Mouse (Mus musculus): Measurements from ENCODE around the gene Nr4a1. TPM values are rescaled to one million over a fixed set of nuclear protein-coding genes. Genes with fewer than 3 reads are reported as not detected.

Nr4a1 gene
- polyA plus RNA-seq, 1 experiment = 0.16 TPM

DNA sequence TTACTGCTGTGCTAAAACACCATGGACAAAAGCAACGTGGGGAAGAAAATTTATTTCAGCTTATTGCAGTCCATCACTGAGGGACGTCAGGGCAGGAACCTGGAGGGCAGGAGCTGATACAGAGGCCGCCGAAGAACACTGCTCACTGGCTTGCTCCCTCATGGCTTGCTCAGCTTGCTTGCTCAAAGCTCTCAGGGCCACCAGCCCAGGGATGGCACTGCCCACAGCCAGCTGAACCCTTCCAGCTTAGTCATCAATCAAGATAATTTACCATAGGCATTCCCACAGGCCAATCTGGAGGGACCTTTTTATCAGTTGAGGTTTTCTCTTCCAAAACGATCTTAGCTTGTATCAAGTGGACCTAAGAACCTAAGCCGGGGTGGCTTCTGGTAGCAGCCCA is 57.9 kb downstream of the Nr4a1 start:
- no peak for TF ChIP-seq TAL1 (IDR thresholded peaks at IDR 0.05; ENCODE audit: low read length)
- TF ChIP-seq GATA1 (IDR thresholded peaks at IDR 0.05; ENCODE audit: low read length) = no peak
- Histone ChIP-seq H3K9me3 (ENCODE audit: control insufficient read depth, low read length) (peaks cover 2% of the 10 kb centered on the region; the same call in 1 of the 2 replicates), H3K27me3 (ENCODE audit: control insufficient read depth) (peaks cover 5% of the 10 kb centered on the region)

DNA sequence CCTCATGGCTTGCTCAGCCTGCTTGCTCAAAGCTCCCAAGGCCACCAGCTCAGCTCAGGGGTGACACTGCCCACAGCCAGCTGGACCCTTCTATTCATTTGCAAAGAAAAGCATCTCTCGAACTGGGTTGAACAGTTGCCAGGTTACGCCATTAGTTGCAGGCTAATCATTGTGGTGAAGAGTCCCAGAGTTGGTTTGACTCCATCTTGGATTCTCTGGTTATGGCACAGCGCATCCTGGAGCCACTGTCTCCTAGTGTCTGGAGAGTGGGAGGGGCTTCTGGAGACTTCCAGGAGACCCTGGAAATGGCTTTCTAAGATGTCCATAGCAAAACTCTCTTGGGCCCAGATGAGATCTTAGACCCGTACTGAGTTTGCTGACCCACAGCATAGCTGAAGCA is 61.3 kb downstream of the Nr4a1 start:
- Histone ChIP-seq H3K27me3 (ENCODE audit: control insufficient read depth) (peaks cover 12% of the 10 kb centered on the region), H3K4me1 (ENCODE audit: control insufficient read depth) (peaks cover 5% of the 10 kb centered on the region; the same call in 1 of the 2 replicates), H3K36me3 (ENCODE audit: control insufficient read depth) (no peaks in the 10 kb centered on the region), H3K9me3 (ENCODE audit: control insufficient read depth, low read length) (peaks cover 2% of the 10 kb centered on the region; the same call in 1 of the 2 replicates), H3K4me3 (replicated peaks) (no peak overlapping the region)
- TF ChIP-seq GATA1 (IDR thresholded peaks at IDR 0.05; ENCODE audit: low read length) (no peak), TAL1 (IDR thresholded peaks at IDR 0.05; ENCODE audit: low read length) (no peak)

More for the DNA sequence above, 57.9 kb downstream of the Nr4a1 start:
- H3K36me3 ChIP-seq (ENCODE audit: control insufficient read depth) = no peaks in the 10 kb centered on the region
- peaks cover 5% of the 10 kb centered on the region; the same call in 1 of the 2 replicates for H3K4me1 ChIP-seq (ENCODE audit: control insufficient read depth)
- no peak overlapping the region for H3K4me3 ChIP-seq (replicated peaks)

DNA sequence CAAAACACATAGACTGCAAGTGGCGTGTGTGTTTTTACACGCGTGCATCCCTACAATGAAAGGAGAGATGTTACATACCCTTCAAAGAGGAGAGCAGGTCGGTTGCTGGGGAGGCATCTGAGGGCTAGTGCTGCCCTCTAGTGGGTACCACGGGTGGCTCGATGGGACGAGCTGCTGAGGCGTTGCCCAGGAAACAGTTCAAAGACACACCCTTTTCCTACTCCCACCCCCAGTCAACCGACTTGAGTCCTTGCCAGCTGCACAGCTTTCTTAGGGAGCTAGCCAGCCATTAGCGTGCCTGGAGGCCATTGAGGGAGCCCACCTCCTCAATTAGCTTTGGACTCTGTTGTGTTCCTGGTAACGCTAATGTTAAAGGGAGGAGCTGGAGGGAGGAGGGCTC is 61.8 kb downstream of the Nr4a1 start:
- TF ChIP-seq TAL1 (IDR thresholded peaks at IDR 0.05; ENCODE audit: low read length) = no peak
- TF ChIP-seq GATA1 (IDR thresholded peaks at IDR 0.05; ENCODE audit: low read length) = no peak
- peaks cover 5% of the 10 kb centered on the region; the same call in 1 of the 2 replicates for H3K4me1 ChIP-seq (ENCODE audit: control insufficient read depth)
- no peaks in the 10 kb centered on the region for H3K36me3 ChIP-seq (ENCODE audit: control insufficient read depth)
- H3K9me3 ChIP-seq (ENCODE audit: control insufficient read depth, low read length) = peaks cover 2% of the 10 kb centered on the region; the same call in 1 of the 2 replicates
- peaks cover 12% of the 10 kb centered on the region for H3K27me3 ChIP-seq (ENCODE audit: control insufficient read depth)
- H3K4me3 ChIP-seq (replicated peaks) = no peak overlapping the region

- peaks cover 2% of the 10 kb centered on the region; the same call in 1 of the 2 replicates for H3K9me3 ChIP-seq (ENCODE audit: control insufficient read depth, low read length)
- H3K27me3 ChIP-seq (ENCODE audit: control insufficient read depth) = peaks cover 12% of the 10 kb centered on the region
- no peak for TF ChIP-seq TAL1 (IDR thresholded peaks at IDR 0.05; ENCODE audit: low read length)
- no peak for TF ChIP-seq GATA1 (IDR thresholded peaks at IDR 0.05; ENCODE audit: low read length)
- peaks cover 5% of the 10 kb centered on the region; the same call in 1 of the 2 replicates for H3K4me1 ChIP-seq (ENCODE audit: control insufficient read depth)
- no peak overlapping the region for H3K4me3 ChIP-seq (replicated peaks)
- no peaks in the 10 kb centered on the region for H3K36me3 ChIP-seq (ENCODE audit: control insufficient read depth)
These were observed 62.3 kb downstream of the Nr4a1 start for GRCm38 (mm10) chr15:101316279-101316912.

- H3K9me3 ChIP-seq (ENCODE audit: control insufficient read depth, low read length) = peaks cover 2% of the 10 kb centered on the region; the same call in 1 of the 2 replicates
- H3K4me3 ChIP-seq (replicated peaks) = no peak overlapping the region
- H3K36me3 ChIP-seq (ENCODE audit: control insufficient read depth) = no peaks in the 10 kb centered on the region
- peaks cover 5% of the 10 kb centered on the region; the same call in 1 of the 2 replicates for H3K4me1 ChIP-seq (ENCODE audit: control insufficient read depth)
- H3K27me3 ChIP-seq (ENCODE audit: control insufficient read depth) = peaks cover 15% of the 10 kb centered on the region
- no peak for TF ChIP-seq TAL1 (IDR thresholded peaks at IDR 0.05; ENCODE audit: low read length)
- TF ChIP-seq GATA1 (IDR thresholded peaks at IDR 0.05; ENCODE audit: low read length) = no peak
These were observed 63.1 kb downstream of the Nr4a1 start for GRCm38 (mm10) chr15:101316913-101317813.

DNA sequence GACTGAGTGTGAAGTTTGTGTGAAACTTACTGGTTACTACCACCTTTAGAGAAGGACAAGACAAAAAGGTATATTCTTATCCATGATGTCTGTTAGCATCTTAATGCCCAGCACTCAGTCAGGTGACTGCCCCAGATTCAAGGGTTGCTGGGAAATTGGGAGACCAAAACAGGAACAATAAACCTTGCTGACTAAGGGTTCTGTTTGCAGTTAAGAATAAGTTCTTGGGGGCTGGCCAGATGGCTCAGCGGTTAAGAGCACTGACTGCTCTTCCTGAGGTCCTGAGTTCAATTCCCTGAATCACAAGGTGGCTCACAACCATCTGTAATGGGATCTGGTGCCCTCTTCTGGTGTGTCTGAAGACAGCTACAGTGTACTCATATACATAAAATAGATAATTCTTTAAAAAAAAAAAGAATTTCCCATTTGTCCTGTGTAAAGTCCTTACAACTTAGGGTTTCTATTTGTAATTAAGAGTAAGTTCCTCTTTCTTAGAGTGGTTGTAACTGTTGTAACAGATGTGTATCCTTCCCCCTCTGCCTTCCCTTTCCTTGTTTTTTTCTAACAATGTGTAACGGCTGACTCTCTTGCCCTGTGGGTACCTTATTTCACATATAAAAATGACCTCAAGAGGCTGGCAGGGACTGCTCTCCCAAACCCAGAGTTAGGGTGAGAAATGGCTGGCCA is 63.9 kb downstream of the Nr4a1 start:
- H3K4me1 ChIP-seq (ENCODE audit: control insufficient read depth) = peaks cover 5% of the 10 kb centered on the region; the same call in 1 of the 2 replicates
- H3K4me3 ChIP-seq (replicated peaks) = no peak overlapping the region
- H3K9me3 ChIP-seq (ENCODE audit: control insufficient read depth, low read length) = peaks cover 2% of the 10 kb centered on the region; the same call in 1 of the 2 replicates
- TF ChIP-seq GATA1 (IDR thresholded peaks at IDR 0.05; ENCODE audit: low read length) (no peak), TAL1 (IDR thresholded peaks at IDR 0.05; ENCODE audit: low read length) (no peak)
- peaks cover 15% of the 10 kb centered on the region for H3K27me3 ChIP-seq (ENCODE audit: control insufficient read depth)
- H3K36me3 ChIP-seq (ENCODE audit: control insufficient read depth) = no peaks in the 10 kb centered on the region

GRCm38 (mm10) chr15:101318889-101319765 is 65.1 kb downstream of the Nr4a1 start:
- no peak for TF ChIP-seq TAL1 (IDR thresholded peaks at IDR 0.05; ENCODE audit: low read length)
- no peak for TF ChIP-seq GATA1 (IDR thresholded peaks at IDR 0.05; ENCODE audit: low read length)
- Histone ChIP-seq H3K27me3 (ENCODE audit: control insufficient read depth) (peaks cover 15% of the 10 kb centered on the region), H3K36me3 (ENCODE audit: control insufficient read depth) (no peaks in the 10 kb centered on the region), H3K4me1 (ENCODE audit: control insufficient read depth) (peaks cover 5% of the 10 kb centered on the region; the same call in 1 of the 2 replicates), H3K9me3 (ENCODE audit: control insufficient read depth, low read length) (peaks cover 8% of the 10 kb centered on the region), H3K4me3 (replicated peaks) (no peak overlapping the region)

All from erythroblast, embryonic 14.5 days (primary cell).